Comparison of ENCODE assay signal across 20 mouse cellular contexts in the genomic region with DNA sequence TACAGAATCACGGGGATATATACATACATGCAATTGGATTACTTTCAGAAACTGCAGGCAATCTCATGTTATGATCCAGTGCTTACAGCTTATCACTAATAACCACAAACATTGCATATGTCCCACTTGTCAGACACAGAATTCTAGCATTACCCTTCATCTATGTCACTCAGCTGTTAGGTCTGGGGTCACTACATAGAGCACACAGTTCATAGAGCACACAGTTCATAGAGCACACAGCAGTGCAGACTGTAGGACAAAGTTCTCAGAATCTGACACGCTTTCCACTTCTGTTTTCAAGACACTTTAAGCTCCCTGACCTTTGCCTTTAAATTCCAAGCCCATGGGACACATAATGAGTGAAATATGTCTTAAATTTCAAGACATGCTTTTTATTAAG.
DNase-seq lines count a peak whose midpoint lies in the region; ATAC-seq and TF ChIP-seq lines count a peak whose summit lies in the region.
"Had no signal": no experiment of that assay in that cellular context is flagged by ENCODE, and none has a peak within 500 bp of the region (broad histone marks: within the 10 kb centered on the region; RNA-seq: fewer than 3 reads in every experiment).

No protein-coding gene starts in this region.

- TF ChIP-seq POLR2A in lung, adult 2 months (IDR thresholded peaks at IDR 0.05; ENCODE audit: borderline replicate concordance, extremely low read depth, low read depth, low read length), result no peak

- H3K9ac ChIP-seq in forebrain, embryonic 14.5 days (ENCODE audit: low read length), result no peak overlapping the region
- no peak overlapping the region for H3K9ac ChIP-seq in forebrain, embryonic 12.5 days
- H3K9ac ChIP-seq in lung, embryonic 14.5 days, result no peak overlapping the region
- no peak overlapping the region for H3K9ac ChIP-seq in neural tube, embryonic 14.5 days (replicated peaks; ENCODE audit: low read depth, low read length)
- no peak overlapping the region for H3K9ac ChIP-seq in neural tube, embryonic 15.5 days (replicated peaks)
- H3K9ac ChIP-seq: embryonic facial prominence, embryonic 13.5 days had no signal

- no peak overlapping the region for H3K4me3 ChIP-seq in forebrain, embryonic 14.5 days (ENCODE audit: low read depth, low read length)
- H3K4me3 ChIP-seq in forebrain, embryonic 12.5 days (replicated peaks), result no peak overlapping the region
- no peak overlapping the region for H3K4me3 ChIP-seq in lung, embryonic 14.5 days (ENCODE audit: low read depth, low read length)
- H3K4me3 ChIP-seq in lung, adult 2 months (replicated peaks; ENCODE audit: extremely low read depth, low read depth, low read length), result no peak overlapping the region
- H3K4me3 ChIP-seq in neural tube, embryonic 14.5 days (ENCODE audit: low read depth, low read length), result no peak overlapping the region
- no peak overlapping the region for H3K4me3 ChIP-seq in neural tube, embryonic 15.5 days (replicated peaks)
- H3K4me3 ChIP-seq: embryonic facial prominence, embryonic 13.5 days; heart, embryonic 10.5 days had no signal

- no peak overlapping the region for H3K4me2 ChIP-seq in forebrain, embryonic 14.5 days (ENCODE audit: low read length)
- no peak overlapping the region for H3K4me2 ChIP-seq in forebrain, embryonic 12.5 days
- H3K4me2 ChIP-seq in lung, embryonic 14.5 days, result no peak overlapping the region
- no peak overlapping the region for H3K4me2 ChIP-seq in neural tube, embryonic 14.5 days (ENCODE audit: low read depth, low read length)
- H3K4me2 ChIP-seq in neural tube, embryonic 15.5 days, result no peak overlapping the region
- H3K4me2 ChIP-seq: embryonic facial prominence, embryonic 13.5 days had no signal

- ATAC-seq in forebrain, embryonic 14.5 days, result 0 out of 2 replicates have a peak, but pooled peaks have one; percentile 14
- no peak for ATAC-seq in forebrain, embryonic 12.5 days (ENCODE audit: low FRiP score)
- peak; percentile 54; the same call in 1 of the 2 replicates for ATAC-seq in lung, embryonic 14.5 days (ENCODE audit: insufficient read depth)
- ATAC-seq in neural tube, embryonic 14.5 days (ENCODE audit: low read depth), result 0 out of 2 replicates have a peak, but pooled peaks have one; percentile 45
- ATAC-seq in neural tube, embryonic 15.5 days (ENCODE audit: low FRiP score), result no peak
- ATAC-seq: activated CD4-positive, CD25-positive, alpha-beta regulatory T cell, adult 4 months; inflammation-experienced regulatory T-cells, adult 6 months; intestine, postnatal 0 days; Patski had no signal

- H3K27me3 ChIP-seq in forebrain, embryonic 14.5 days (replicated peaks; ENCODE audit: control insufficient read depth, insufficient read depth, low read length), result no peaks in the 10 kb centered on the region
- H3K27me3 ChIP-seq in forebrain, embryonic 12.5 days, result peaks cover 24% of the 10 kb centered on the region
- H3K27me3 ChIP-seq in lung, embryonic 14.5 days (ENCODE audit: insufficient read depth, low read length), result no peaks in the 10 kb centered on the region
- H3K27me3 ChIP-seq in neural tube, embryonic 14.5 days (ENCODE audit: control insufficient read depth, insufficient read depth, low read length), result no peaks in the 10 kb centered on the region
- H3K27me3 ChIP-seq in neural tube, embryonic 15.5 days (replicated peaks), result no peaks in the 10 kb centered on the region
- H3K27me3 ChIP-seq: CH12.LX; embryonic facial prominence, embryonic 13.5 days had no signal

- no peak overlapping the region for H3K27ac ChIP-seq in forebrain, embryonic 14.5 days (ENCODE audit: low read depth, low read length)
- no peak overlapping the region for H3K27ac ChIP-seq in forebrain, embryonic 12.5 days
- no peak overlapping the region for H3K27ac ChIP-seq in lung, embryonic 14.5 days (ENCODE audit: low read depth)
- H3K27ac ChIP-seq in neural tube, embryonic 14.5 days (ENCODE audit: low read depth, low read length), result no peak overlapping the region
- no peak overlapping the region for H3K27ac ChIP-seq in neural tube, embryonic 15.5 days (replicated peaks)
- H3K27ac ChIP-seq: embryonic facial prominence, embryonic 13.5 days; heart, embryonic 10.5 days had no signal

- H3K9me3 ChIP-seq in forebrain, embryonic 14.5 days (replicated peaks; ENCODE audit: control insufficient read depth, low read length), result no peaks in the 10 kb centered on the region
- no peaks in the 10 kb centered on the region for H3K9me3 ChIP-seq in forebrain, embryonic 12.5 days
- H3K9me3 ChIP-seq in lung, embryonic 14.5 days (ENCODE audit: low read depth, low read length), result no peaks in the 10 kb centered on the region
- H3K9me3 ChIP-seq in neural tube, embryonic 14.5 days (ENCODE audit: control insufficient read depth, low read length), result no peaks in the 10 kb centered on the region
- H3K9me3 ChIP-seq in neural tube, embryonic 15.5 days (replicated peaks), result no peaks in the 10 kb centered on the region
- H3K9me3 ChIP-seq: embryonic facial prominence, embryonic 13.5 days; heart, embryonic 10.5 days had no signal

- peaks cover 4% of the 10 kb centered on the region; the same call in 1 of the 2 replicates for H3K4me1 ChIP-seq in forebrain, embryonic 14.5 days (ENCODE audit: control insufficient read depth, insufficient read depth, low read length)
- H3K4me1 ChIP-seq in forebrain, embryonic 12.5 days, result peaks cover 9% of the 10 kb centered on the region
- no peaks in the 10 kb centered on the region for H3K4me1 ChIP-seq in lung, embryonic 14.5 days (ENCODE audit: insufficient read depth)
- H3K4me1 ChIP-seq in lung, adult 2 months (ENCODE audit: control insufficient read depth, insufficient read depth, low read length), result no peaks in the 10 kb centered on the region
- H3K4me1 ChIP-seq in neural tube, embryonic 14.5 days (ENCODE audit: control insufficient read depth, insufficient read depth, low read length), result no peaks in the 10 kb centered on the region
- H3K4me1 ChIP-seq in neural tube, embryonic 15.5 days, result no peaks in the 10 kb centered on the region
- H3K4me1 ChIP-seq: embryonic facial prominence, embryonic 13.5 days; heart, embryonic 10.5 days had no signal

- H3K36me3 ChIP-seq in forebrain, embryonic 14.5 days (ENCODE audit: control insufficient read depth, insufficient read depth, low read length), result no peaks in the 10 kb centered on the region
- no peaks in the 10 kb centered on the region for H3K36me3 ChIP-seq in forebrain, embryonic 12.5 days (replicated peaks)
- no peaks in the 10 kb centered on the region for H3K36me3 ChIP-seq in lung, embryonic 14.5 days (ENCODE audit: insufficient read depth)
- H3K36me3 ChIP-seq in neural tube, embryonic 14.5 days (ENCODE audit: control insufficient read depth, insufficient read depth, low read length), result no peaks in the 10 kb centered on the region
- H3K36me3 ChIP-seq in neural tube, embryonic 15.5 days, result no peaks in the 10 kb centered on the region
- H3K36me3 ChIP-seq: embryonic facial prominence, embryonic 13.5 days; heart, embryonic 10.5 days had no signal

- no peak for DNase-seq in forebrain, embryonic 14.5 days (ENCODE audit: low spot score)
- no peak for DNase-seq in lung, embryonic 14.5 days
- no peak for DNase-seq in lung, adult 2 months
- DNase-seq in embryo, embryonic 11 days, result peak; percentile 32
- DNase-seq: adrenal gland, adult 2 months; adrenal gland, postnatal 36 days; gastrocnemius, postnatal 10 days; heart, adult 18-20 months; heart, postnatal 10 days; heart, postnatal 4 days had no signal

- TF ChIP-seq CTCF in lung, embryonic 14.5 days (IDR thresholded peaks at IDR 0.05; ENCODE audit: low read depth), result no peak
- no peak for TF ChIP-seq CTCF in lung, adult 2 months (IDR thresholded peaks at IDR 0.05; ENCODE audit: insufficient read depth, low read length)

- 74% methylated on average over 2 of the region's 2 CpGs for WGBS in forebrain, embryonic 14.5 days
- WGBS in forebrain, embryonic 12.5 days, result 56% methylated on average over 2 of the region's 2 CpGs
- 48% methylated on average over 2 of the region's 2 CpGs for WGBS in lung, embryonic 14.5 days
- 62% methylated on average over 2 of the region's 2 CpGs for WGBS in lung, adult 2 months
- 67% methylated on average over 2 of the region's 2 CpGs for WGBS in neural tube, embryonic 14.5 days
- WGBS in neural tube, embryonic 15.5 days, result 75% methylated on average over 2 of the region's 2 CpGs

Comparison
In these comparisons a context has a peak if more than half of its experiments do, and no peak if none do; other contexts are left out.
1. ATAC-seq: peak in forebrain, embryonic 14.5 days (single experiment), lung, embryonic 14.5 days (single experiment) and neural tube, embryonic 14.5 days (single experiment); none in forebrain, embryonic 12.5 days (single experiment) and neural tube, embryonic 15.5 days (single experiment).